Mouse (Mus musculus): ENCODE measurements around the gene Pkdcc.
A peak's percentile ranks its signal among the peaks of the same experiment; 100 is the strongest.

Gene Pkdcc

GRCm38 (mm10) chr17:83247176-83247575 is 32.1 kb downstream of the Pkdcc start:
- DNase-seq (ENCODE audit: low spot score) = no peak

DNA sequence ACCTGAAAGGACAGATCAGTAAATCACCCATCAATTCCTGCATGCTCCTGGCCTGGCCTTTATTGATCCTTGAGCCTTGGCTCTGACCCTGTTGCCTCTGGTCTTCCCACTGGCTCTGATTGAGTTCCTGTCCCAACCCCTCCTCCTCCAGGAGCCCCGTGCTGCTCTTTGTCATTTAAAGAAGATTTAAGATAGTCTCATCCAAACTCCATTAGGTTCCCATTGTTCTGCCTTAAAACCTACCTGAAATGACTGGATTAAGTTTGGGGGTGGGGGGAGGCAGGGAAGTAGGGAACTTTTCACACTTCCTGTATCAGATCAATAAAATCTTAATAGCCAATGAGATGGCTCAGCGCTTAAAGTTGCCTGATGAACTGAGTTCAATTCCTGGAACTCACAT is 33.4 kb downstream of the Pkdcc start:
- DNase-seq (ENCODE audit: low spot score) = no peak

- DNase-seq (ENCODE audit: low spot score) = no peak
Measured at GRCm38 (mm10) chr17:83250903-83251526, 35.9 kb downstream of the Pkdcc start.

DNA sequence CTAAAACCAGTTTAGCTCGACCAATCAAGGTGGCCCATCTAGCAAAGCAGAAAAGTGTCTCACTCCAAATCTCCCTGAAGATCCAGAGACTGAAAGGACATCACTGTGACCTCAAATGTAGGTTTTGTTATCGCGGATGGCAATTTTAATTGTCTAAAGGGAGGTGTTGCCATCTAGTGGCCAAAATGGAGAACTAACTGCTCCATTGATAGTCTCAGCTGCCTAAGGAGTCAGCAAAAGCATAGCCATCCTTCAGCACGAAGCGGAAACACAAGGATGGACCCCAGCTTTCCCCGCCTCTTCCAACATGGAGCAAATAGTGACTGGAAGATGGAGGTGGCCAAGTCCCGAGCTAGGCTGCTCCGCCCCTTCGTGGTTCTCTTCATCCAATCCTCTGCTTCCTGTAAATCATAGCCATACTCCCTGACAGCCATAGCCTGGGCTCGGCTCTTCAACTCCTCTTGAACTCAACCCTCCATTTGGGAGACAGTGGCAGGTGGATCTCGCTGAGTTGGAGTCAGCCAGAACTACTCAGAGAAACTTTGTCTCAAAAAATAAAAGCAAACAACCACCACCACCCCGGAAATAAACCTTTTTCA is 38.1 kb downstream of the Pkdcc start:
- no peak for DNase-seq (ENCODE audit: low spot score)

- DNase-seq (ENCODE audit: low spot score) = no peak
Measured at GRCm38 (mm10) chr17:83267202-83268128, 52.4 kb downstream of the Pkdcc start.

- peak; percentile 58 for DNase-seq (ENCODE audit: low spot score)
Measured at GRCm38 (mm10) chr17:83271509-83271908, 56.4 kb downstream of the Pkdcc start.

GRCm38 (mm10) chr17:83272641-83273040 is 57.5 kb downstream of the Pkdcc start:
- no peak for DNase-seq (ENCODE audit: low spot score)

GRCm38 (mm10) chr17:83273636-83274035 is 58.5 kb downstream of the Pkdcc start:
- DNase-seq (ENCODE audit: low spot score) = no peak

DNA sequence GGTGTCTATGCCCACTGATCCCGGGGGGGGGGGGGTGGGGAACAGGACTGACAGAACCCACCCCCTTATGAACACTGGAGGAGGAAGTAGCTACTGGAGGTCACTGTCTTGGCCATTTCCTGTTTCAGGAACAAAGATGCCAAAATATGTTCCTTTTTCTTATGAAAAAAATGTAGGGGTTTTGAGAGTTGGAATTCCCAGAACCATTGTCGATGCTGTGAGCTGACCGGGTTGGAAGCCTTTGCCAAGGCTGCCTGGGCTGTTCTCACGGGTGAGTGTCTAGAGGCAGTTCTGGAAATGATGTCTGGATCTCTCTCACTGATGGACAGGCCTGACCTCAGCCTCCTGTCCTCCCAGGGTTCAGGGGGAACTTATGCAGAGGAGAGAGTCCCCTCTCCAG is 59.0 kb downstream of the Pkdcc start:
- no peak for DNase-seq (ENCODE audit: low spot score)

All from urinary bladder, postnatal 10 days (tissue).